Mouse (Mus musculus) cerebellum, adult 2 months (tissue): ENCODE results near the gene Mtrex. TPM values are rescaled to one million over a fixed set of nuclear protein-coding genes. Genes with fewer than 3 reads are reported as not detected.

Source experiments
- DNase-seq, 2 experiments: peaks; one replicate each; pipeline ENCODE4 v3.0.0; 2021
- H3K27ac ChIP-seq: fragments of 200-500 bp; 2 replicates; pipeline ENCODE4 v1.5.1; 2012; ENCODE audit warnings: low read length, control low read depth, inconsistent platforms; ENCODE audit not compliant: insufficient read depth
- H3K27me3 ChIP-seq: fragments of 200-500 bp; 2 replicates; pipeline ENCODE4 v1.6.1; 2012; ENCODE audit warnings: inconsistent platforms, mild to moderate bottlenecking, low read length, moderate library complexity; ENCODE audit not compliant: control insufficient read depth, insufficient read depth
- H3K4me1 ChIP-seq: fragments of 200-500 bp; 2 replicates; pipeline ENCODE4 v1.6.1; 2011; ENCODE audit warnings: low read length; ENCODE audit not compliant: control insufficient read depth, insufficient read depth
- H3K4me3 ChIP-seq: fragments of 200-500 bp; replicated peaks from 2 replicates; pipeline ENCODE3; 2011; ENCODE audit warnings: mild to moderate bottlenecking, low read depth, low read length, control low read depth; ENCODE audit not compliant: insufficient read depth
- CTCF ChIP-seq: fragments of 200-500 bp; IDR thresholded peaks from 2 replicates; pipeline ENCODE4 v1.5.1; 2011; ENCODE audit warnings: low read depth, mild to moderate bottlenecking, control low read depth, low read length, moderate library complexity, borderline replicate concordance; ENCODE audit not compliant: insufficient read depth
- POLR2A ChIP-seq: fragments of 200-500 bp; IDR thresholded peaks from 2 replicates; pipeline ENCODE4 v1.6.1; 2011; ENCODE audit warnings: low read length, control low read depth, borderline replicate concordance; ENCODE audit not compliant: insufficient read depth
- WGBS: fragments of 180-500 bp; shearing (Covaris S2); methylation state at CpG from one replicate; pipeline ENCODE4 v1.1.7; 2018; 5-methylcytosine and 5-hydroxymethylcytosine counted together
- polyA plus RNA-seq: library from polyadenylated mRNA; depleted of rRNA; stranded (reverse); fragments of >200 nt; gene quantifications from 2 replicates; pipeline ENCODE4 v1.2.3, GENCODE M21; 2012

Gene Mtrex
- polyA plus RNA-seq, 1 experiment, result 48.4 TPM

GRCm38 (mm10) chr13:112910434-112910833, 16.8 kb downstream of the Mtrex start:
- WGBS, result 71% methylated on average over 4 of the region's 4 CpGs
- no peak for DNase-seq

GRCm38 (mm10) chr13:112909663-112910062, 17.5 kb downstream of the Mtrex start:
- Histone ChIP-seq H3K4me3 (no peak overlapping the region), H3K27me3 (no peaks in the 10 kb centered on the region), H3K27ac (no peak overlapping the region), H3K4me1 (no peaks in the 10 kb centered on the region)
- no peak for TF ChIP-seq POLR2A
- TF ChIP-seq CTCF, result peak; percentile 46; the same call in 1 of the 2 replicates
- DNase-seq, result peak; percentile 15 to 17
- WGBS, result 50% methylated on average over 4 of the region's 4 CpGs

More at GRCm38 (mm10) chr13:112910434-112910833, 16.8 kb downstream of the Mtrex start:
- TF ChIP-seq CTCF (no peak), POLR2A (no peak)
- no peaks in the 10 kb centered on the region for H3K27me3 ChIP-seq
- no peak overlapping the region for H3K27ac ChIP-seq
- no peak overlapping the region for H3K4me3 ChIP-seq
- H3K4me1 ChIP-seq, result no peaks in the 10 kb centered on the region

DNA sequence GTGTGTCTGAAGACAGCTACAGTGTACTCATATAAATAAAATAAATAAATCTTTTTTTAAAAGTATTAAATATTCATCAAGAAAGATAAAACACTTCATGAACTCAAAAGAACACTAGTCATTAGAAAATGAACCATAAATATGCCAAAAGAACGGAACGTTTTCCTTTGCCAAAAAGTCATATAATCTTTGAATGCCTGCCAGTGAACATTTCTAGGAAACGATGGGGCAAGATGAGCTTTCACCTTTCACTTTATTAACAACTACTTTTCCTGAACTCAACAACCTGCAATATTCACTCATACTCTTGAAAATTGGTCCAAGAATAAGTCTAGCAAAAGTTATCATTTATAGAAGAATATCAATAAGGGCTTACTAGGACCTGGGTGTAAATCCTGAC, 25.0 kb downstream of the Mtrex start:
- 57% methylated on average over 3 of the region's 3 CpGs for WGBS
- Histone ChIP-seq H3K4me1 (no peaks in the 10 kb centered on the region), H3K27ac (no peak overlapping the region), H3K27me3 (no peaks in the 10 kb centered on the region), H3K4me3 (no peak overlapping the region)
- DNase-seq, result no peak
- no peak for TF ChIP-seq CTCF
- TF ChIP-seq POLR2A, result no peak

DNA sequence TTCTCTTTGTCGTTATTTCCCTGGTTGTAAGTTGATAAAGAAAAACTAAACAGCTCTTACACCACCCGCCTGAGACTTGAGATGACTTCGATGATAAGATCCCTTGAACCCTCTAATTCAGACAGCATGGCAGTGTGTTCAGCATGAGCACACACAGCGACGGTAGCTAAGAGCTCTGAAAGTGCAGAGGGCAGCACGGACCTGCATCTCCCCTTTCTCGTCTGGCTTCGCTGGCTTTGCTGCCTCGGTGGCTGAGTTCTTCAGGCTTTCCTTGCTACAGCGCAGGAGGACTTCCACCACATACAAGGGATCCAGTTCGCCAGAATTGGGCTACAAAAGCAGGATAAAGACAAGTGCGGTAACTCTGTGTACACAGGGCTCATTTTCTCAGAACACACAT, 40.0 kb downstream of the Mtrex start:
- Histone ChIP-seq H3K4me3 (no peak overlapping the region), H3K27me3 (no peaks in the 10 kb centered on the region), H3K27ac (no peak overlapping the region), H3K4me1 (no peaks in the 10 kb centered on the region)
- 94% methylated on average over 12 of the region's 12 CpGs for WGBS
- no peak for TF ChIP-seq CTCF
- no peak for TF ChIP-seq POLR2A
- DNase-seq, result no peak

DNA sequence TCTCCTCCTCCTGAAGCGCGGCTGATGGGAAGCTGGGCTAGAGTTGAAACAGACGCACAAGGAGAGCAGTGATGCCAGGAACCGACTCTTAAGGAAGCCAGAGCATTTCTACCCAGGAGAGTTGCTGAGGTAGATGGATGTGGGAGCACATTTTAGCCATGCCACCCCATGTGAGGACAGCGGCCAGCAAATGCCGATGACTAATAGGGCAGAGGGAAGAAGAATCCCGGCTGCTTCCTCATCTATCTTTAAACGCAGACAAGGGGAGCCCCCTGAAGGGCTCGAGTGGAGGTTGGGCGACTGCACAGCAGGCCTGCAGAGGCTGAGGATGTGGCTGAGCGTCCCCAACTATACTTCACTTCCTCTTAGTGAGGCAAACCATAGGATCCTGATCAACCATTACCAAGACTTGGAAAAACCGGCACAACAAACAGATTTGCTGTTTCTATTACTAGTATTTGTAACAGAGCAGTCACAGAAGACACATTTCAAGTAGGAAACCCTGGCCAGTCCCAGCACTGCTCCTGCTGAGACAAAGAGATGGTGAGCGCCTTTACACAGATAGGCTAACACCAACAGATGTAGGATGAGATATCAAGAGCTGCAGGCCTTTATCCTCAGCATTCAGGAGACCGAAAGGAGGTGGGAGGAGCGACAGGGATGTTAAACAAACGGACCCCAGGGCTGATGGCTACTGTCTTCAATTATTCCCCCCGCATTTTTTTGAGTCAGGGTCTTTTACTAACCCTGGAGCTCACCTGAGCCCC, 55.5 kb downstream of the Mtrex start:
- no peaks in the 10 kb centered on the region for H3K4me1 ChIP-seq
- 79% methylated on average over 17 of the region's 17 CpGs for WGBS
- no peak overlapping the region for H3K27ac ChIP-seq
- no peaks in the 10 kb centered on the region for H3K27me3 ChIP-seq
- H3K4me3 ChIP-seq, result no peak overlapping the region
- DNase-seq, result no peak
- TF ChIP-seq POLR2A (no peak), CTCF (no peak)

DNA sequence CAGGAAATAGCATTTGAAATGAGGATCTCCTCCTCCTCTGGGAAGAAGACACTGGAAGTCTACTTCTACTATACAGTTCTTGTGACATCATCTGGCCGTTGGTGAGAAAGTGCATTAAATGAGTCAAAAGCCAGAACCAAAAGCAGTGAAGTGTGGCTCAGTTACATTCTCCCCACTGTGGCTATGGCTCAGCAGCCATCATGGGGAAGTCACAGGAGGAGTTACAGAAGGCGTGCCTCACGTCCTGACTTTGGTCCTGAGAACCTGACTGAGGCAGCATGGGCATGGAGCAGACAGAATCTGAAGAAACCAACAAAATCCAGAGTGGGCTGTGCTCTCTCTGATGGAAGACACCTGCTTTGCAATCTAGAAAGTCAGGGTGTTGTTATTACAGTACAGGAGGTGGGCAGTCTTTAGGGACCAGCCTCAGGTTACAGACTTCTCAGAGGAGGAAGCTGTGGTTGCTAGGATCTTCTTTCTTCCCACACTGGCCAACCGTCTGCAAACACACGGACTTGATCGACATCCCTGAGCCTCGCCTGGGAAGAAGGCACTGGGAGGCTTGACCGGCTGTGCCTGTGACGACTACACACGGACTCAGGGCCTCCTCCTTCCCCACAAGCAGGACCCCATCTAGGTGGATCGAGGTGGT, 57.0 kb downstream of the Mtrex start:
- 84% methylated on average over 11 of the region's 11 CpGs for WGBS
- no peak for DNase-seq
- Histone ChIP-seq H3K4me3 (no peak overlapping the region), H3K27ac (no peak overlapping the region), H3K4me1 (no peaks in the 10 kb centered on the region), H3K27me3 (no peaks in the 10 kb centered on the region)
- TF ChIP-seq POLR2A, result no peak

- no peak for DNase-seq
- H3K4me1 ChIP-seq, result no peaks in the 10 kb centered on the region
- no peak overlapping the region for H3K27ac ChIP-seq
- H3K4me3 ChIP-seq, result no peak overlapping the region
- 87% methylated on average over 8 of the region's 8 CpGs for WGBS
- no peaks in the 10 kb centered on the region for H3K27me3 ChIP-seq
- TF ChIP-seq CTCF (no peak), POLR2A (no peak)
Measured at GRCm38 (mm10) chr13:112867381-112867780, 59.8 kb downstream of the Mtrex start.

- no peaks in the 10 kb centered on the region for H3K27me3 ChIP-seq
- no peak overlapping the region for H3K27ac ChIP-seq
- WGBS, result 88% methylated on average over 7 of the region's 7 CpGs
- H3K4me3 ChIP-seq, result no peak overlapping the region
- no peaks in the 10 kb centered on the region for H3K4me1 ChIP-seq
- no peak for DNase-seq
- TF ChIP-seq POLR2A, result no peak
Measured at GRCm38 (mm10) chr13:112866782-112867181, 60.4 kb downstream of the Mtrex start.
